Comparison of ENCODE assay signal across 8 mouse cellular contexts in genomic region chr12:25095538-25095937, GRCm38 (mm10). TPM values are rescaled to one million over a fixed set of nuclear protein-coding genes. Genes with fewer than 3 reads are reported as not detected.
DNase-seq lines count a peak whose midpoint lies in the region; ATAC-seq and TF ChIP-seq lines count a peak whose summit lies in the region.

No protein-coding gene starts in this region.

- WGBS in lung, adult 2 months: under 1% methylated on average over 19 of the region's 19 CpGs
- WGBS in embryonic facial prominence, embryonic 14.5 days: under 1% methylated on average over 19 of the region's 19 CpGs
- WGBS in intestine, embryonic 15.5 days: under 1% methylated on average over 19 of the region's 19 CpGs

- peak overlapping the region; percentile 71 for H3K4me3 ChIP-seq in lung, adult 2 months (replicated peaks; ENCODE audit: extremely low read depth, low read depth, low read length)
- H3K4me3 ChIP-seq in embryonic facial prominence, embryonic 14.5 days (ENCODE audit: low read depth, low read length): peak overlapping the region; percentile 85
- peak overlapping the region; percentile 67 for H3K4me3 ChIP-seq in intestine, embryonic 15.5 days (replicated peaks)
- H3K4me3 ChIP-seq in myocyte: peak overlapping the region; percentile 45

- no peaks in the 10 kb centered on the region for H3K27me3 ChIP-seq in embryonic facial prominence, embryonic 14.5 days (replicated peaks; ENCODE audit: control insufficient read depth, insufficient read depth, low read length)
- no peaks in the 10 kb centered on the region for H3K27me3 ChIP-seq in intestine, embryonic 15.5 days (replicated peaks)
- H3K27me3 ChIP-seq in myocyte (ENCODE audit: control insufficient read depth, insufficient read depth, insufficient read length): no peaks in the 10 kb centered on the region

- DNase-seq in lung, adult 2 months: no peak
- DNase-seq in lung, postnatal 4 days: no peak
- no peak for DNase-seq in embryonic facial prominence, embryonic 14.5 days (ENCODE audit: low spot score)
- DNase-seq in left cerebral cortex, adult 18-20 months (ENCODE audit: low spot score in 2 of 2): no peak
- DNase-seq in yolk sac, embryonic 10.5 days (ENCODE audit: low spot score): no peak
- DNase-seq in thymus, postnatal 36 days: no peak

- TF ChIP-seq POLR2A in lung, adult 2 months (IDR thresholded peaks at IDR 0.05; ENCODE audit: borderline replicate concordance, extremely low read depth, low read depth, low read length): no peak; the same call in 1 of the 2 replicates
- TF ChIP-seq POLR2A in myocyte (IDR thresholded peaks at IDR 0.05; ENCODE audit: insufficient read length, low read depth): no peak

- H3K27ac ChIP-seq in embryonic facial prominence, embryonic 14.5 days (replicated peaks; ENCODE audit: low read depth, low read length): peak overlapping the region; percentile 89
- H3K27ac ChIP-seq in intestine, embryonic 15.5 days: peak overlapping the region; percentile 73

- H3K9me3 ChIP-seq in embryonic facial prominence, embryonic 14.5 days (ENCODE audit: control insufficient read depth, low read length): no peaks in the 10 kb centered on the region
- H3K9me3 ChIP-seq in intestine, embryonic 15.5 days: no peaks in the 10 kb centered on the region

- H3K9ac ChIP-seq in embryonic facial prominence, embryonic 14.5 days (ENCODE audit: low read depth, low read length): peak overlapping the region; percentile 88
- H3K9ac ChIP-seq in intestine, embryonic 15.5 days: peak overlapping the region; percentile 76

- peaks cover 19% of the 10 kb centered on the region for H3K79me2 ChIP-seq in myocyte (ENCODE audit: control insufficient read depth, insufficient read depth)

- TF ChIP-seq CTCF in lung, adult 2 months (IDR thresholded peaks at IDR 0.05; ENCODE audit: insufficient read depth, low read length): no peak

- ATAC-seq in embryonic facial prominence, embryonic 14.5 days (ENCODE audit: low read depth): no peak
- ATAC-seq in intestine, embryonic 15.5 days: no peak

- no peak overlapping the region for H3ac ChIP-seq in myocyte (ENCODE audit: control insufficient read depth, insufficient read length)

- peak overlapping the region; percentile 96 for H3K4me2 ChIP-seq in embryonic facial prominence, embryonic 14.5 days (ENCODE audit: low read depth, low read length)
- peak overlapping the region; percentile 90 for H3K4me2 ChIP-seq in intestine, embryonic 15.5 days (replicated peaks)
- H3K4me2 ChIP-seq in myocyte (ENCODE audit: low read depth): peak overlapping the region; percentile 89

- H3K4me1 ChIP-seq in lung, adult 2 months (ENCODE audit: control insufficient read depth, insufficient read depth, low read length): peaks cover 8% of the 10 kb centered on the region
- H3K4me1 ChIP-seq in embryonic facial prominence, embryonic 14.5 days (ENCODE audit: control insufficient read depth, insufficient read depth, low read length): peaks cover 17% of the 10 kb centered on the region
- peaks cover 19% of the 10 kb centered on the region; the same call in 1 of the 2 replicates for H3K4me1 ChIP-seq in intestine, embryonic 15.5 days (replicated peaks)

- H3K36me3 ChIP-seq in embryonic facial prominence, embryonic 14.5 days (ENCODE audit: control insufficient read depth, insufficient read depth, low read length): no peaks in the 10 kb centered on the region
- no peaks in the 10 kb centered on the region for H3K36me3 ChIP-seq in intestine, embryonic 15.5 days
- no peaks in the 10 kb centered on the region for H3K36me3 ChIP-seq in myocyte (ENCODE audit: control insufficient read depth, insufficient read depth)

TF ChIP-seq in myocyte, 11 proteins besides CTCF, POLR2A, EP300 and RAD21:
- TF ChIP-seq CEBPB (IDR thresholded peaks at IDR 0.05; ENCODE audit: insufficient read depth, poor library complexity, severe bottlenecking): no peak
- no peak for TF ChIP-seq MAX (IDR thresholded peaks at IDR 0.05; ENCODE audit: low read depth)
- no peak for TF ChIP-seq MYOD1 (IDR thresholded peaks at IDR 0.05; ENCODE audit: control insufficient read depth in 1 of 3, insufficient read length in 2 of 3, low read depth in 2 of 3)
- no peak for TF ChIP-seq TCF3 (IDR thresholded peaks at IDR 0.05; ENCODE audit: insufficient read length, low read depth)
- TF ChIP-seq USF1 (IDR thresholded peaks at IDR 0.05; ENCODE audit: low read depth): no peak
- no peak for TF ChIP-seq MYOG (IDR thresholded peaks at IDR 0.05; ENCODE audit: control insufficient read depth in 1 of 3, insufficient read depth in 1 of 3, insufficient read length in 2 of 3, low read depth in 2 of 3)
- TF ChIP-seq E2F4 (IDR thresholded peaks at IDR 0.05; ENCODE audit: insufficient read depth): no peak
- TF ChIP-seq REST (IDR thresholded peaks at IDR 0.05; ENCODE audit: insufficient read depth, insufficient read length): no peak
- no peak for TF ChIP-seq POLR2AphosphoS2 (IDR thresholded peaks at IDR 0.05; ENCODE audit: insufficient read length, low read depth)
- TF ChIP-seq TCF12 (IDR thresholded peaks at IDR 0.05; ENCODE audit: insufficient read depth, poor library complexity, severe bottlenecking): no peak

RNA-seq across cellular contexts. Expression of gene Id2, which starts 1.4 kb away (rescaled TPM):
- polyA plus RNA-seq in lung, adult 2 months (2012; rRNA removed): 130 and 131 TPM in 2 replicates
- polyA plus RNA-seq in embryonic facial prominence, embryonic 14.5 days (2014; fragmentation: Nextera tagmentation; extraction: Ambion mirVana): 301 and 307 TPM in 2 replicates
- polyA plus RNA-seq in intestine, embryonic 15.5 days (2015; fragmentation: Nextera tagmentation; extraction: Ambion mirVana): 360 and 449 TPM in 2 replicates
- 5.0 TPM for polyA plus RNA-seq in myocyte (2012; fragmentation: generic; extraction: Trizol)
- total RNA-seq in left cerebral cortex, adult 18-20 months (2021): 100 to 1,000 TPM; 127 to 156 TPM

Comparison
In these comparisons a context has a peak if more than half of its experiments do, and no peak if none do; other contexts are left out.
1. RNA of gene Id2, which starts 1.4 kb away (polyA plus RNA-seq): 360 to 449 TPM in intestine, embryonic 15.5 days, 301 to 307 TPM in embryonic facial prominence, embryonic 14.5 days and 130 to 131 TPM in lung, adult 2 months; 5.0 TPM in myocyte (single experiment); every median in the first group is over 10 times any median in the second.
2. Peak in every context shown above with its lines, with median percentiles within 50 percentile points of each other: H3K4me3 ChIP-seq and H3K4me2 ChIP-seq.